Mouse (Mus musculus): ENCODE data around the gene Mettl1.

GRCm38 (mm10) chr10:126997340-126998113, 43.7 kb upstream of the Mettl1 start:
- TF ChIP-seq POLR2A (IDR thresholded peaks at IDR 0.05; ENCODE audit: insufficient read depth, low read depth, low read length) (no peak), CTCF (IDR thresholded peaks at IDR 0.05; ENCODE audit: insufficient read depth, low read depth, low read length) (no peak)

All from olfactory bulb, adult 2 months (tissue).